Mouse (Mus musculus): ENCODE measurements at regions not wholly inside any gene's neighbourhood (a gene's known extent, or its start where the extent isn't known, plus 50 kb on each side); places are given as distances from the start of the nearest gene placed in this dataset.

DNA sequence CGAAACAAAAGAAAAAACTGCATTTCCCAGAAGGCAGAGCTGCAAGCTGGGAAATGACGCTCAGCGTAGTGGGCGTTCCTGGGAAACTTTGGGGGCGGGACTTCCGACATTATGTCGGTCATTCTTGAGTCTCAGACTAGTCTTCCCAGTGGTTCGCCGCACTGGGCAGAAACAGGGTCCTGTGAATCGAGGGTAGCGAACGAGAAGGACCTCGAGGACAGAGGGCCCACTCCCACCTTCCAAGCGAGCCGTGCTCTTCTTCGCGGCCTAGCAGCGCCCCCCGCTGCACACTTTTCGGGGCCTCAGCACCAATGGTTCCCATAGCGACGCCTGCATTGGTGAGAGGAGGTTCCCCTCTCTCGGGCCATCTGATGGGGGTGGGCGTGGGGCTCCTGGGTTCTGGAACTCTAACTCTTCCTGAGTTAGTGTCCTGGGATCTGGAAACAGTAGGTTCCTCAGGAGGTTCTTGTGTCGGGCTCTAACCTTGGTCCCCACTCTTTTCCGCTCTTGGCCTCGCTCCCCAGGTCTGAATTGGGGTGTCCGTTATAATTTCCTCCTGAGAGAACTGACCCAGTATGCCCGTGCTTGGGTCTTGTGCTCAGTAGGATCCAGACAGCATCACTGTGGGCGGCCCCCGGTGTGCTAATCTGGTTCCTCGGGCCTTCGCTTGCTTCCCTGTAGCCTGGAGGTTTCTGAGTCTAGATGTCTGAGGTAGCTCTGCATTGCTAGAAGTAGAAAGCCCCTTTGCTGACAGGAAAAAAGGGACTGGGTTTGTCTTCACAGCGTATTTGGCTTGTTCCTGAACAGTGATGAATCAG, 52.8 kb upstream of the Gramd1a start:
- TF ChIP-seq MAFK (IDR thresholded peaks at IDR 0.05; ENCODE audit: insufficient read depth, low read depth, low read length) (no peak), HCFC1 (IDR thresholded peaks at IDR 0.05; ENCODE audit: borderline replicate concordance, insufficient read depth, low read length) (peak; percentile 93), CHD2 (IDR thresholded peaks at IDR 0.05; ENCODE audit: low read depth, low read length) (no peak), ZC3H11A (IDR thresholded peaks at IDR 0.05; ENCODE audit: borderline replicate concordance, low read depth, low read length) (no peak)

All from ES-E14 (cell line).